Mouse (Mus musculus) MEL (cell line): ENCODE results near the gene Nf1. TPM values are rescaled to one million over a fixed set of nuclear protein-coding genes. Genes with fewer than 3 reads are reported as not detected.

Source experiments
- DNase-seq: peaks from one replicate; pipeline ENCODE4 v3.0.0; 2011; ENCODE audit warnings: low read depth, low spot score
- H3K27ac ChIP-seq: 2 replicates; pipeline ENCODE4 v1.5.1; 2012; ENCODE audit warnings: low read depth, mild to moderate bottlenecking, control low read depth, low read length, moderate library complexity; ENCODE audit not compliant: control insufficient read depth
- H3K27me3 ChIP-seq, 2 experiments: fragments of 150-350 bp in 1 of 2; sonication (generic) in 1 of 2; 2 replicates each; pipeline ENCODE4 v1.6.1; 2012; ENCODE audit warnings: low read length in 2 of 2, mild to moderate bottlenecking in 2 of 2, improper control_type of control experiment in 1 of 2, moderate library complexity in 1 of 2; ENCODE audit not compliant: insufficient read depth in 2 of 2, control insufficient read depth in 1 of 2
- H3K36me3 ChIP-seq, 2 experiments: 2 replicates each; pipeline ENCODE4 v1.6.1; 2012 to 2014; ENCODE audit warnings: low read length in 2 of 2, improper control_type of control experiment in 1 of 2, inconsistent platforms in 1 of 2, mild to moderate bottlenecking in 1 of 2; ENCODE audit not compliant: insufficient read depth in 2 of 2, control insufficient read depth in 1 of 2
- H3K4me1 ChIP-seq, 2 experiments: fragments of 150-350 bp in 1 of 2; sonication (generic) in 1 of 2; 2 replicates each; pipeline ENCODE4 v1.6.1; 2012; ENCODE audit warnings: low read length in 2 of 2, improper control_type of control experiment in 1 of 2, mild to moderate bottlenecking in 1 of 2; ENCODE audit not compliant: insufficient read depth in 2 of 2, control insufficient read depth in 1 of 2
- H3K4me3 ChIP-seq, 2 experiments: fragments of 150-350 bp in 1 of 2; sonication (generic) in 1 of 2; 2 replicates each; pipeline ENCODE4 v1.5.1; 2012; ENCODE audit warnings: low read depth in 2 of 2, low read length in 2 of 2, mild to moderate bottlenecking in 2 of 2, moderate library complexity in 2 of 2, control low read depth in 1 of 2, improper control_type of control experiment in 1 of 2; ENCODE audit not compliant: control insufficient read depth in 1 of 2, insufficient read depth in 1 of 2
- H3K79me2 ChIP-seq: 2 replicates; pipeline ENCODE4 v1.6.1; 2012; ENCODE audit warnings: mild to moderate bottlenecking, low read length, moderate library complexity; ENCODE audit not compliant: control insufficient read depth, poor library complexity, insufficient read depth
- H3K9ac ChIP-seq: 2 replicates; pipeline ENCODE4 v1.6.1; 2012; ENCODE audit warnings: low read depth, mild to moderate bottlenecking, control low read depth, low read length, moderate library complexity; ENCODE audit not compliant: control insufficient read depth, poor library complexity, severe bottlenecking
- H3K9me3 ChIP-seq: fragments of 150-350 bp; sonication (generic); replicated peaks from 2 replicates; pipeline ENCODE4 v1.6.1; 2012; ENCODE audit warnings: mild to moderate bottlenecking, low read length, improper control_type of control experiment, moderate library complexity; ENCODE audit not compliant: insufficient read depth
- BHLHE40 ChIP-seq: IDR thresholded peaks from 2 replicates; pipeline ENCODE4 v1.6.1; 2012; ENCODE audit warnings: low read depth, mild to moderate bottlenecking, inconsistent platforms, low read length, improper control_type of control experiment, borderline replicate concordance
- CHD1 ChIP-seq: IDR thresholded peaks from 2 replicates; pipeline ENCODE4 v1.6.1; 2012; ENCODE audit warnings: low read depth, mild to moderate bottlenecking, inconsistent platforms, low read length, improper control_type of control experiment
- CTCF ChIP-seq, 3 experiments: IDR thresholded peaks in 2 of 3; conservative IDR thresholded peaks in 1 of 3; 2 replicates each; pipeline ENCODE4 v1.5.1; 2011 to 2012; ENCODE audit warnings: low read length in 3 of 3, low read depth in 2 of 3, mild to moderate bottlenecking in 2 of 3, improper control_type of control experiment in 1 of 3, inconsistent platforms in 1 of 3, mixed read lengths in 1 of 3, moderate library complexity in 1 of 3; ENCODE audit not compliant: control insufficient read depth in 1 of 3, insufficient read depth in 1 of 3, poor library complexity in 1 of 3, severe bottlenecking in 1 of 3
- E2F4 ChIP-seq: IDR thresholded peaks from 2 replicates; pipeline ENCODE4 v1.6.1; 2011; ENCODE audit warnings: low read depth, low read length, improper control_type of control experiment, borderline replicate concordance
- ELF1 ChIP-seq: IDR thresholded peaks from 2 replicates; pipeline ENCODE4 v1.6.1; 2014; ENCODE audit warnings: low read depth, mild to moderate bottlenecking, inconsistent platforms, low read length, improper control_type of control experiment, moderate library complexity
- EP300 ChIP-seq, 2 experiments: IDR thresholded peaks; 2 replicates each; pipeline ENCODE4 v1.6.1; 2011; ENCODE audit warnings: improper control_type of control experiment in 2 of 2, low read length in 2 of 2, low read depth in 1 of 2, mild to moderate bottlenecking in 1 of 2
- ETS1 ChIP-seq: IDR thresholded peaks from 2 replicates; pipeline ENCODE4 v1.6.1; 2012; ENCODE audit warnings: low read depth, mild to moderate bottlenecking, inconsistent platforms, low read length, improper control_type of control experiment, moderate library complexity
- GATA1 ChIP-seq: IDR thresholded peaks from 2 replicates; pipeline ENCODE4 v1.6.1; 2011; ENCODE audit warnings: low read depth, low read length, improper control_type of control experiment
- HCFC1 ChIP-seq: IDR thresholded peaks from 2 replicates; pipeline ENCODE4 v1.6.1; 2012; ENCODE audit warnings: low read depth, mild to moderate bottlenecking, inconsistent platforms, low read length, improper control_type of control experiment, moderate library complexity
- KAT2A ChIP-seq: conservative IDR thresholded peaks from 2 replicates; pipeline ENCODE4 v1.6.1; 2012; ENCODE audit warnings: low read depth, low read length, improper control_type of control experiment, inconsistent platforms
- MAFK ChIP-seq: IDR thresholded peaks from 2 replicates; pipeline ENCODE4 v1.6.1; 2011; ENCODE audit warnings: low read depth, mild to moderate bottlenecking, low read length, improper control_type of control experiment, borderline replicate concordance
- MAX ChIP-seq: IDR thresholded peaks from 2 replicates; pipeline ENCODE4 v1.6.1; 2011; ENCODE audit warnings: low read length, improper control_type of control experiment
- MAZ ChIP-seq: IDR thresholded peaks from 2 replicates; pipeline ENCODE4 v1.6.1; 2012; ENCODE audit warnings: low read depth, mild to moderate bottlenecking, inconsistent platforms, low read length, improper control_type of control experiment
- MEF2A ChIP-seq: IDR thresholded peaks from 2 replicates; pipeline ENCODE4 v1.6.1; 2014; ENCODE audit warnings: low read depth, mild to moderate bottlenecking, inconsistent platforms, low read length, improper control_type of control experiment; ENCODE audit not compliant: poor library complexity, insufficient replicate concordance, severe bottlenecking; ENCODE audit errors: extremely low read depth
- MXI1 ChIP-seq: IDR thresholded peaks from 2 replicates; pipeline ENCODE4 v1.6.1; 2011; ENCODE audit warnings: mild to moderate bottlenecking, low read depth, low read length, improper control_type of control experiment
- MYC ChIP-seq: IDR thresholded peaks from 2 replicates; pipeline ENCODE4 v1.6.1; 2011; ENCODE audit warnings: low read depth, mild to moderate bottlenecking, low read length, improper control_type of control experiment, moderate library complexity
- NELFE ChIP-seq: IDR thresholded peaks from 2 replicates; pipeline ENCODE4 v1.6.1; 2011; ENCODE audit warnings: low read depth, low read length, improper control_type of control experiment
- POLR2A ChIP-seq, 2 experiments: IDR thresholded peaks; 2 replicates each; pipeline ENCODE4 v1.6.1; 2011 to 2012; ENCODE audit warnings: low read length in 2 of 2, mild to moderate bottlenecking in 2 of 2, control low read depth in 1 of 2, improper control_type of control experiment in 1 of 2, low read depth in 1 of 2, moderate library complexity in 1 of 2; ENCODE audit not compliant: control insufficient read depth in 1 of 2, insufficient read depth in 1 of 2, poor library complexity in 1 of 2
- POLR2AphosphoS2 ChIP-seq: IDR thresholded peaks from 2 replicates; pipeline ENCODE4 v1.6.1; 2011; ENCODE audit warnings: low read length, improper control_type of control experiment
- POLR2AphosphoS5 ChIP-seq: IDR thresholded peaks from 2 replicates; pipeline ENCODE4 v1.6.1; 2012; ENCODE audit warnings: low read depth, borderline replicate concordance, mild to moderate bottlenecking, inconsistent platforms, low read length, moderate library complexity, mixed read lengths
- RCOR1 ChIP-seq: IDR thresholded peaks from 2 replicates; pipeline ENCODE4 v1.6.1; 2012; ENCODE audit warnings: low read depth, mild to moderate bottlenecking, inconsistent platforms, low read length, improper control_type of control experiment
- SIN3A ChIP-seq: IDR thresholded peaks from 2 replicates; pipeline ENCODE4 v1.6.1; 2012; ENCODE audit warnings: low read length, improper control_type of control experiment, inconsistent platforms
- SMC3 ChIP-seq: IDR thresholded peaks from 2 replicates; pipeline ENCODE4 v1.6.1; 2011; ENCODE audit warnings: low read depth, low read length, improper control_type of control experiment
- TAL1 ChIP-seq: IDR thresholded peaks from 2 replicates; pipeline ENCODE4 v1.6.1; 2012; ENCODE audit warnings: mild to moderate bottlenecking, inconsistent platforms, low read length, moderate library complexity, mixed read lengths
- TBP ChIP-seq: IDR thresholded peaks from 2 replicates; pipeline ENCODE4 v1.8.0; 2011; ENCODE audit warnings: low read depth, low read length, improper control_type of control experiment
- USF1 ChIP-seq: IDR thresholded peaks from 2 replicates; pipeline ENCODE4 v1.6.1; 2014; ENCODE audit warnings: low read depth, mild to moderate bottlenecking, inconsistent platforms, low read length, improper control_type of control experiment, moderate library complexity
- ZC3H11A ChIP-seq: IDR thresholded peaks from 2 replicates; pipeline ENCODE4 v1.6.1; 2012; ENCODE audit warnings: low read depth, mild to moderate bottlenecking, inconsistent platforms, low read length, improper control_type of control experiment
- ZKSCAN1 ChIP-seq: IDR thresholded peaks from 2 replicates; pipeline ENCODE4 v1.6.1; 2012; ENCODE audit warnings: low read depth, mild to moderate bottlenecking, inconsistent platforms, low read length, improper control_type of control experiment, moderate library complexity
- ZMIZ1 ChIP-seq: IDR thresholded peaks from 2 replicates; pipeline ENCODE4 v1.6.1; 2012; ENCODE audit warnings: low read depth, mild to moderate bottlenecking, inconsistent platforms, low read length, improper control_type of control experiment, moderate library complexity
- ZNF384 ChIP-seq: IDR thresholded peaks from 2 replicates; pipeline ENCODE4 v1.6.1; 2012; ENCODE audit warnings: low read depth, mild to moderate bottlenecking, inconsistent platforms, low read length, improper control_type of control experiment
- polyA plus RNA-seq, 2 experiments: library from polyadenylated mRNA; stranded (reverse) in 1 of 2; unstranded in 1 of 2; fragments of >175 nt in 1 of 2; fragments of >200 nt in 1 of 2; gene quantifications; 2 replicates each; pipeline versions ENCODE4 v1.2.1 to v1.2.4; 2012; ENCODE audit warnings: low replicate concordance in 2 of 2, low read depth in 1 of 2; ENCODE audit not compliant: insufficient read length in 2 of 2, insufficient read depth in 1 of 2, missing spikeins in 1 of 2
- total RNA-seq: library from RNA; depleted of rRNA; stranded (reverse); fragments of 300-350 nt; gene quantifications from 2 replicates; pipeline ENCODE4 v1.2.3, GENCODE M21; 2012

The Nf1 gene
- total and polyA plus RNA-seq, 3 experiments, result 13.2 to 108 (median 20.3) TPM

DNA sequence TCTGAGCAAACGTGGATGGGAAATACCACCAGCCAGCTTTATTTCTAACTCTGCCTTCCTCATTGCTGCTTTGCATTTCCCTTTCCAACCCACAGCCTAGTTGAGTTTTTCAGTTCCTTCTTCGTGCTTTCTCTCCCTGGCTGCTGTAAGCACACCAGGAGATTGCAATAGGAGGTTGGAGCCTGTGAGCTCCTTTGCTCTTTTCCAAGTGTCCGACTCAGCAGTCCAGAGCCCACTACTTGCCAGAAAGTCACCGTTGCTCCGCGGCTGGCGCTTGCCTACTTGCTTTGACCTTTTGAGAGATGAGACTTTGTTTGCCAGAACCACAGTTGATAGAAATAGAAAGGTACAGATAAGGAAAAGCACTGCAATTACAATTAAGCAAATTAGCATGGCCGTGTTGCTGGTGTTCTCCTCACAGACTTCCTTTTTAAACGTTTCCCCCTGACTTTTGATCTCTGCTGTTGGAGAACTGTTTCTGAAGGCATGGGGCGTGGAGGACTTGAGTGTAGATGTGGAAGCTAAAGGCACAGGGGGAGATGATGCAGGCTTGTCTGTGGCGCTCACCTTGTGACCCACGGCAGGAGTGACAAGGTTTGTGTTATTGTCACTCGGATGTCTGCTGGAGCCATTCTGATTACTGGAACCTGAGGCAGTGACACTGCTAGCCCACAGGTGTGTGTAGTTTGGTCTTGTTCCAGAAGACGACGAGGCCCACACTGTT lies 187.7 kb downstream of the Nf1 start (continued):
- TF ChIP-seq USF1 (no peak), POLR2AphosphoS2 (peak; percentile 33; the same call in 1 of the 2 replicates), MXI1 (peak; percentile 56), ZMIZ1 (no peak; the same call in 1 of the 2 replicates)
- TF ChIP-seq, all 39 proteins: peak for 12

GRCm38 (mm10) chr11:79527739-79528384 lies 188.4 kb downstream of the Nf1 start:
- Histone ChIP-seq H3K9me3 (no peaks in the 10 kb centered on the region), H3K79me2 (peaks cover 4% of the 10 kb centered on the region), H3K27ac (peak overlapping the region; percentile 80), H3K9ac (peak overlapping the region; percentile 65), H3K36me3 (peaks cover 0 to 42% of the 10 kb centered on the region in 2 experiments; a peak in 2 of 4 replicates)
- TF ChIP-seq TAL1, result 0 out of 2 replicates have a peak, but pooled peaks have one; percentile 8
- TF ChIP-seq HCFC1, result 0 out of 2 replicates have a peak, but pooled peaks have one; percentile 37
- TF ChIP-seq MEF2A, result no peak
- peak; percentile 67 for TF ChIP-seq SIN3A
- TF ChIP-seq MXI1, result peak; percentile 61
- 0 out of 2 replicates have a peak, but pooled peaks have one; percentile 57 for TF ChIP-seq MAZ
- TF ChIP-seq USF1, result no peak
- TF ChIP-seq RCOR1, result no peak; the same call in 1 of the 2 replicates
- peak; percentile 17; the same call in 1 of the 2 replicates for TF ChIP-seq NELFE
- no peak for TF ChIP-seq POLR2A (IDR thresholded peaks at IDR 0.05; ENCODE audit: control insufficient read depth in 1 of 2, insufficient read depth in 1 of 2, low read depth in 1 of 2, low read length in 2 of 2, poor library complexity in 1 of 2)
- TF ChIP-seq ELF1, result 0 out of 2 replicates have a peak, but pooled peaks have one; percentile 11
- peak in 1 of 2 experiments; percentile 22; a peak in 2 of 4 replicates for TF ChIP-seq EP300 (IDR thresholded peaks at IDR 0.05; ENCODE audit: low read depth in 1 of 2, low read length in 2 of 2)
- no peak for TF ChIP-seq KAT2A
- TF ChIP-seq SMC3, result no peak
- no peak for TF ChIP-seq E2F4
- no peak for TF ChIP-seq ZC3H11A
- TF ChIP-seq MAFK, result no peak
- peak; percentile 75 for TF ChIP-seq BHLHE40
- TF ChIP-seq POLR2AphosphoS5, result no peak
- 0 out of 2 replicates have a peak, but pooled peaks have one; percentile 49 for TF ChIP-seq CHD1
- peak; percentile 90 for TF ChIP-seq MYC
- no peak for TF ChIP-seq CTCF (IDR thresholded peaks at IDR 0.05 in 2 of 3, conservative IDR thresholded peaks at IDR 0.05 in 1 of 3; ENCODE audit: control insufficient read depth in 1 of 3, insufficient read depth in 1 of 3, low read depth in 2 of 3, low read length in 3 of 3, poor library complexity in 1 of 3, severe bottlenecking in 1 of 3)
- TF ChIP-seq MAX, result peak; percentile 75
- TF ChIP-seq ETS1, result peak; percentile 30; the same call in 1 of the 2 replicates
- TF ChIP-seq TBP, result no peak
- TF ChIP-seq ZNF384, result no peak
- TF ChIP-seq ZKSCAN1, result no peak
- TF ChIP-seq GATA1, result no peak
- TF ChIP-seq, all 39 proteins: peak for 13
- Histone ChIP-seq H3K4me1 (peaks cover 24 to 27% of the 10 kb centered on the region in 2 experiments), H3K4me3 (peak overlapping the region; percentile 48 to 58), H3K27me3 (no peaks in the 10 kb centered on the region)
- peak; percentile 93 for DNase-seq
